Mouse (Mus musculus) neural tube, embryonic 15.5 days (tissue): ENCODE results near the gene Ctnnd2. TPM values are rescaled to one million over a fixed set of nuclear protein-coding genes. Genes with fewer than 3 reads are reported as not detected.

ENCODE experiments used
- ATAC-seq: fragments of 200-750 bp; cut with Nextera tagmentation; 2 replicates; pipeline ENCODE4 v1.8.0; 2017; ENCODE audit warnings: mild to moderate bottlenecking, moderate TSS enrichment, moderate library complexity; ENCODE audit not compliant: low FRiP score
- H3K27ac ChIP-seq: fragments of 300-500 bp; sonication (generic); replicated peaks from 2 replicates; pipeline ENCODE4 v1.5.1; 2015; ENCODE audit warnings: mild to moderate bottlenecking, inconsistent platforms
- H3K27me3 ChIP-seq: fragments of 300-500 bp; sonication (generic); replicated peaks from 2 replicates; pipeline ENCODE4 v1.6.1; 2015; ENCODE audit warnings: inconsistent platforms
- H3K36me3 ChIP-seq: fragments of 300-500 bp; sonication (generic); 2 replicates; pipeline ENCODE4 v1.6.1; 2015; ENCODE audit warnings: inconsistent platforms
- H3K4me1 ChIP-seq: fragments of 300-500 bp; sonication (generic); 2 replicates; pipeline ENCODE4 v1.6.1; 2015; ENCODE audit warnings: inconsistent platforms
- H3K4me2 ChIP-seq: fragments of 300-500 bp; sonication (generic); 2 replicates; pipeline ENCODE4 v1.6.1; 2015; ENCODE audit warnings: inconsistent platforms, mild to moderate bottlenecking, moderate library complexity
- H3K4me3 ChIP-seq: fragments of 300-500 bp; sonication (generic); replicated peaks from 2 replicates; pipeline ENCODE4 v1.5.1; 2015; ENCODE audit warnings: mild to moderate bottlenecking, inconsistent platforms
- H3K9ac ChIP-seq: fragments of 300-500 bp; sonication (generic); replicated peaks from 2 replicates; pipeline ENCODE4 v1.6.1; 2015; ENCODE audit warnings: mild to moderate bottlenecking, inconsistent platforms
- H3K9me3 ChIP-seq: fragments of 300-500 bp; sonication (generic); replicated peaks from 2 replicates; pipeline ENCODE4 v1.6.1; 2016; ENCODE audit warnings: inconsistent platforms
- WGBS: fragments of 180-500 bp; shearing (Covaris S2); methylation state at CpG from one replicate; pipeline ENCODE4 v1.1.7; 2015; ENCODE audit warnings: mixed read lengths; 5-methylcytosine and 5-hydroxymethylcytosine counted together
- polyA plus RNA-seq: library from polyadenylated mRNA; unstranded; fragments of >200 nt; fragmentation: Nextera tagmentation; extraction: Ambion mirVana; gene quantifications from 2 replicates; pipeline ENCODE4 v1.2.1, GENCODE M21; 2015

Ctnnd2 gene
- polyA plus RNA-seq, 1 experiment from 2014 or later = 67.4 TPM

- no peak overlapping the region for H3K27ac ChIP-seq
- H3K9ac ChIP-seq = no peak overlapping the region
- peaks cover 10% of the 10 kb centered on the region; the same call in 1 of the 2 replicates for H3K4me1 ChIP-seq
- 66% methylated on average over 12 of the region's 12 CpGs for WGBS
- ATAC-seq = no peak
- no peak overlapping the region for H3K4me2 ChIP-seq
- no peaks in the 10 kb centered on the region for H3K27me3 ChIP-seq
- no peaks in the 10 kb centered on the region for H3K9me3 ChIP-seq
- H3K4me3 ChIP-seq = no peak overlapping the region
- no peaks in the 10 kb centered on the region for H3K36me3 ChIP-seq
Measured at GRCm38 (mm10) chr15:30550956-30551355, 378.6 kb downstream of the Ctnnd2 start.

GRCm38 (mm10) chr15:30553910-30554406, 381.6 kb downstream of the Ctnnd2 start:
- no peak for ATAC-seq

GRCm38 (mm10) chr15:30555787-30556186, 383.4 kb downstream of the Ctnnd2 start:
- Histone ChIP-seq H3K36me3 (no peaks in the 10 kb centered on the region), H3K9me3 (no peaks in the 10 kb centered on the region), H3K27ac (no peak overlapping the region), H3K4me3 (no peak overlapping the region), H3K4me2 (no peak overlapping the region), H3K9ac (no peak overlapping the region), H3K4me1 (0 out of 2 replicates have a peak, but pooled peaks cover 3% of the 10 kb centered on the region), H3K27me3 (no peaks in the 10 kb centered on the region)
- no peak for ATAC-seq
- WGBS = 91% methylated on average over 2 of the region's 2 CpGs

More at GRCm38 (mm10) chr15:30553910-30554406, 381.6 kb downstream of the Ctnnd2 start:
- Histone ChIP-seq H3K27me3 (no peaks in the 10 kb centered on the region), H3K9ac (no peak overlapping the region), H3K36me3 (no peaks in the 10 kb centered on the region), H3K27ac (no peak overlapping the region), H3K4me2 (no peak overlapping the region), H3K4me3 (no peak overlapping the region), H3K9me3 (no peaks in the 10 kb centered on the region), H3K4me1 (0 out of 2 replicates have a peak, but pooled peaks cover 3% of the 10 kb centered on the region)
- 81% methylated on average over 2 of the region's 2 CpGs for WGBS

GRCm38 (mm10) chr15:30562375-30562774, 390.0 kb downstream of the Ctnnd2 start:
- ATAC-seq = no peak
- Histone ChIP-seq H3K4me3 (no peak overlapping the region), H3K9me3 (no peaks in the 10 kb centered on the region), H3K27ac (no peak overlapping the region), H3K27me3 (no peaks in the 10 kb centered on the region), H3K36me3 (no peaks in the 10 kb centered on the region), H3K4me1 (no peaks in the 10 kb centered on the region), H3K9ac (no peak overlapping the region), H3K4me2 (no peak overlapping the region)
- 82% methylated on average over 5 of the region's 5 CpGs for WGBS

- H3K4me1 ChIP-seq = no peaks in the 10 kb centered on the region
- no peak overlapping the region for H3K4me3 ChIP-seq
- no peaks in the 10 kb centered on the region for H3K36me3 ChIP-seq
- ATAC-seq = no peak
- H3K4me2 ChIP-seq = no peak overlapping the region
- H3K9me3 ChIP-seq = no peaks in the 10 kb centered on the region
- WGBS = 88% methylated on average over 2 of the region's 2 CpGs
- no peak overlapping the region for H3K27ac ChIP-seq
- H3K9ac ChIP-seq = no peak overlapping the region
- no peaks in the 10 kb centered on the region for H3K27me3 ChIP-seq
Measured at GRCm38 (mm10) chr15:30564594-30564993, 392.2 kb downstream of the Ctnnd2 start.

- no peak overlapping the region for H3K9ac ChIP-seq
- 76% methylated on average over 8 of the region's 8 CpGs for WGBS
- no peak overlapping the region for H3K4me2 ChIP-seq
- H3K4me1 ChIP-seq = peaks cover 10% of the 10 kb centered on the region
- ATAC-seq = no peak
- H3K9me3 ChIP-seq = no peaks in the 10 kb centered on the region
- H3K4me3 ChIP-seq = no peak overlapping the region
- no peaks in the 10 kb centered on the region for H3K27me3 ChIP-seq
- H3K27ac ChIP-seq = no peak overlapping the region
- no peaks in the 10 kb centered on the region for H3K36me3 ChIP-seq
Measured at GRCm38 (mm10) chr15:30570254-30570800, 397.9 kb downstream of the Ctnnd2 start.

GRCm38 (mm10) chr15:30587446-30587845, 415.1 kb downstream of the Ctnnd2 start:
- 76% methylated on average over 5 of the region's 5 CpGs for WGBS
- Histone ChIP-seq H3K9ac (no peak overlapping the region), H3K4me3 (no peak overlapping the region), H3K27me3 (no peaks in the 10 kb centered on the region), H3K36me3 (no peaks in the 10 kb centered on the region), H3K9me3 (no peaks in the 10 kb centered on the region), H3K4me1 (no peaks in the 10 kb centered on the region), H3K4me2 (no peak overlapping the region), H3K27ac (no peak overlapping the region)
- no peak for ATAC-seq

- Histone ChIP-seq H3K36me3 (no peaks in the 10 kb centered on the region), H3K4me1 (no peaks in the 10 kb centered on the region), H3K4me2 (no peak overlapping the region), H3K9ac (no peak overlapping the region), H3K4me3 (no peak overlapping the region), H3K9me3 (no peaks in the 10 kb centered on the region), H3K27me3 (no peaks in the 10 kb centered on the region), H3K27ac (no peak overlapping the region)
- 95% methylated on average over 6 of the region's 6 CpGs for WGBS
- ATAC-seq = no peak
Measured at GRCm38 (mm10) chr15:30590865-30591264, 418.5 kb downstream of the Ctnnd2 start.

- no peaks in the 10 kb centered on the region for H3K27me3 ChIP-seq
- H3K36me3 ChIP-seq = no peaks in the 10 kb centered on the region
- H3K9ac ChIP-seq = no peak overlapping the region
- ATAC-seq = no peak
- H3K4me2 ChIP-seq = no peak overlapping the region
- no peaks in the 10 kb centered on the region for H3K4me1 ChIP-seq
- H3K9me3 ChIP-seq = no peaks in the 10 kb centered on the region
- 48% methylated on average over 1 of the region's 1 CpGs for WGBS
- H3K4me3 ChIP-seq = no peak overlapping the region
- no peak overlapping the region for H3K27ac ChIP-seq
Measured at GRCm38 (mm10) chr15:30595507-30595906, 423.1 kb downstream of the Ctnnd2 start.

- 0 out of 2 replicates have a peak, but pooled peaks cover 3% of the 10 kb centered on the region for H3K4me1 ChIP-seq
- no peak overlapping the region for H3K4me3 ChIP-seq
- H3K9me3 ChIP-seq = no peaks in the 10 kb centered on the region
- H3K4me2 ChIP-seq = no peak overlapping the region
- no peak for ATAC-seq
- no peak overlapping the region for H3K27ac ChIP-seq
- no peak overlapping the region for H3K9ac ChIP-seq
- no peaks in the 10 kb centered on the region for H3K27me3 ChIP-seq
- no peaks in the 10 kb centered on the region for H3K36me3 ChIP-seq
- 84% methylated on average over 7 of the region's 7 CpGs for WGBS
Measured at GRCm38 (mm10) chr15:30610613-30611012, 438.2 kb downstream of the Ctnnd2 start.

- no peaks in the 10 kb centered on the region for H3K9me3 ChIP-seq
- no peaks in the 10 kb centered on the region for H3K36me3 ChIP-seq
- no peak overlapping the region for H3K27ac ChIP-seq
- 56% methylated on average over 7 of the region's 7 CpGs for WGBS
- H3K4me3 ChIP-seq = no peak overlapping the region
- H3K4me1 ChIP-seq = no peaks in the 10 kb centered on the region
- H3K9ac ChIP-seq = no peak overlapping the region
- ATAC-seq = no peak
- no peak overlapping the region for H3K4me2 ChIP-seq
- no peaks in the 10 kb centered on the region for H3K27me3 ChIP-seq
Measured at GRCm38 (mm10) chr15:30615451-30615850, 443.1 kb downstream of the Ctnnd2 start.

- H3K27me3 ChIP-seq = no peaks in the 10 kb centered on the region
- H3K4me2 ChIP-seq = no peak overlapping the region
- no peaks in the 10 kb centered on the region for H3K4me1 ChIP-seq
- no peaks in the 10 kb centered on the region for H3K9me3 ChIP-seq
- no peak for ATAC-seq
- no peak overlapping the region for H3K4me3 ChIP-seq
- no peak overlapping the region for H3K27ac ChIP-seq
- H3K9ac ChIP-seq = no peak overlapping the region
- WGBS = 98% methylated on average over 3 of the region's 3 CpGs
- no peaks in the 10 kb centered on the region for H3K36me3 ChIP-seq
Measured at GRCm38 (mm10) chr15:30616861-30617260, 444.5 kb downstream of the Ctnnd2 start.
